Mouse (Mus musculus) liver, adult 2 months (tissue): ENCODE results near the gene Bcl2l14.

ENCODE experiments used
- CTCF ChIP-seq: fragments of 200-500 bp; IDR thresholded peaks from 2 replicates; pipeline ENCODE4 v1.5.1; 2011; ENCODE audit warnings: low read depth, low read length, control low read depth
- POLR2A ChIP-seq: fragments of 200-500 bp; IDR thresholded peaks from 2 replicates; pipeline ENCODE4 v1.6.1; 2011; ENCODE audit warnings: low read length, control low read depth; ENCODE audit not compliant: insufficient read depth; ENCODE audit errors: extremely low read depth

DNA sequence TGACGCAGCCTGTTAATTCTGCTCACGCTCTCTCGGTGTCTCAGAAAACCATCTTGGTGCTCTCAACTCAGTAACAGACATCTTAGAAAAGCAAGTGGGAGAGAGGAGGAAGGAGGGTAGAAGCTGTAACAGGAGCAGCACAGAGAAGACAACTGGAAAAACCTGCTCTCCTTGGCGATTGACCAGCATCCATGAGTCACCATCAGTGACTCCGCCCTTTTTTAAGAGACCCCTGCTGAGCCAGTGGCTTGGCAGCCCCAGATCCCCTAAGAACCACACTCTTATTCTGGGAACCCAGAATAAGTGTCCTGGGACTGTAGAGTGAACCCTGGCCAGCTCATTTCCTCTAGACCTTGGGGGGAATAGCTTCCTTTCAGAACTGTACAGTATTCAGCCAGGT, 11.1 kb downstream of the Bcl2l14 start:
- TF ChIP-seq CTCF (no peak), POLR2A (no peak)
